Mouse (Mus musculus): ENCODE measurements at regions not wholly inside any gene's neighbourhood (a gene's known extent, or its start where the extent isn't known, plus 50 kb on each side); places are given as distances from the start of the nearest gene placed in this dataset.

- DNase-seq (ENCODE audit: low spot score): no peak
Measured at GRCm38 (mm10) chr6:94413987-94414360, 86.2 kb upstream of the Slc25a26 start.

GRCm38 (mm10) chr6:94413297-94413986, 86.7 kb upstream of the Slc25a26 start:
- no peak for DNase-seq (ENCODE audit: low spot score)

- DNase-seq (ENCODE audit: low spot score): no peak
Measured at GRCm38 (mm10) chr6:94412341-94412740, 87.8 kb upstream of the Slc25a26 start.

GRCm38 (mm10) chr6:94410480-94410879, 89.7 kb upstream of the Slc25a26 start:
- DNase-seq (ENCODE audit: low spot score): no peak

GRCm38 (mm10) chr6:94408996-94409395, 91.1 kb upstream of the Slc25a26 start:
- DNase-seq (ENCODE audit: low spot score): no peak

GRCm38 (mm10) chr6:94407751-94408150, 92.4 kb upstream of the Slc25a26 start:
- no peak for DNase-seq (ENCODE audit: low spot score)

- no peak for DNase-seq (ENCODE audit: low spot score)
Measured at GRCm38 (mm10) chr6:94405371-94406076, 94.6 kb upstream of the Slc25a26 start.

GRCm38 (mm10) chr6:94401617-94402481, 98.3 kb upstream of the Slc25a26 start:
- no peak for DNase-seq (ENCODE audit: low spot score)

- peak; percentile 20 for DNase-seq (ENCODE audit: low spot score)
Measured at GRCm38 (mm10) chr6:94401061-94401591, 99.0 kb upstream of the Slc25a26 start.

- DNase-seq (ENCODE audit: low spot score): no peak
Measured at GRCm38 (mm10) chr6:94400471-94401051, 99.6 kb upstream of the Slc25a26 start.

GRCm38 (mm10) chr6:94391134-94391533, 107.4 kb upstream of the Magi1 start:
- no peak for DNase-seq (ENCODE audit: low spot score)

- no peak for DNase-seq (ENCODE audit: low spot score)
Measured at GRCm38 (mm10) chr6:94390403-94390802, 106.7 kb upstream of the Magi1 start.

GRCm38 (mm10) chr6:94389716-94390115, 106.0 kb upstream of the Magi1 start:
- no peak for DNase-seq (ENCODE audit: low spot score)

GRCm38 (mm10) chr6:94387648-94388047, 103.9 kb upstream of the Magi1 start:
- DNase-seq (ENCODE audit: low spot score): no peak

- no peak for DNase-seq (ENCODE audit: low spot score)
Measured at GRCm38 (mm10) chr6:94385531-94385930, 101.8 kb upstream of the Magi1 start.

- DNase-seq (ENCODE audit: low spot score): no peak
Measured at GRCm38 (mm10) chr6:94369991-94370390, 86.3 kb upstream of the Magi1 start.

GRCm38 (mm10) chr6:94363951-94364350, 80.2 kb upstream of the Magi1 start:
- DNase-seq (ENCODE audit: low spot score): no peak

- DNase-seq (ENCODE audit: low spot score): no peak
Measured at GRCm38 (mm10) chr6:94362626-94363025, 78.9 kb upstream of the Magi1 start.

- no peak for DNase-seq (ENCODE audit: low spot score)
Measured at GRCm38 (mm10) chr6:94357568-94357967, 73.9 kb upstream of the Magi1 start.

- DNase-seq (ENCODE audit: low spot score): no peak
Measured at GRCm38 (mm10) chr6:94354451-94355095, 70.9 kb upstream of the Magi1 start.

- no peak for DNase-seq (ENCODE audit: low spot score)
Measured at GRCm38 (mm10) chr6:94344296-94344695, 60.6 kb upstream of the Magi1 start.

- DNase-seq (ENCODE audit: low spot score): no peak
Measured at GRCm38 (mm10) chr6:94340546-94340945, 56.8 kb upstream of the Magi1 start.
